Mouse (Mus musculus) left cerebral cortex, postnatal 10 days (tissue): ENCODE results near the gene Nln. TPM values are rescaled to one million over a fixed set of nuclear protein-coding genes. Genes with fewer than 3 reads are reported as not detected.

Source experiments
- DNase-seq, 2 experiments: peaks; one replicate each; pipeline ENCODE4 v3.0.0; 2021 to 2022; ENCODE audit warnings: low spot score in 2 of 2, mixed read lengths in 1 of 2; ENCODE audit errors: extremely low spot score in 1 of 2
- intact Hi-C: fragments of 180-260 bp; cut with DNase I; formaldehyde crosslinking; loops from one replicate; pipeline ENCODE4 v1.15.1; 2025
- total RNA-seq, 2 experiments: library from RNA; stranded (reverse); gene quantifications; 2 replicates each; pipeline ENCODE4 v1.2.3; 2021

Gene Nln
- total RNA-seq, 2 experiments from 2014 or later: 43.7 to 46.3 TPM

- intact Hi-C loops: no loop called here
- no peak for DNase-seq
These were observed 7.7 kb downstream of the Nln start for GRCm38 (mm10) chr13:104101606-104102235.

- no peak for DNase-seq
- intact Hi-C loops: no loop called here
These were observed 9.0 kb downstream of the Nln start for GRCm38 (mm10) chr13:104100416-104100815.

GRCm38 (mm10) chr13:104097190-104097589 is 12.2 kb downstream of the Nln start:
- intact Hi-C loops: no loop called here
- DNase-seq: no peak

- no peak for DNase-seq
- intact Hi-C loops: no loop called here
These were observed 13.5 kb downstream of the Nln start for GRCm38 (mm10) chr13:104095955-104096354.

- intact Hi-C loops: no loop called here
- no peak for DNase-seq
These were observed 14.7 kb downstream of the Nln start for GRCm38 (mm10) chr13:104094531-104095385.

- DNase-seq: no peak
- intact Hi-C loops: no loop called here
These were observed 17.7 kb downstream of the Nln start for GRCm38 (mm10) chr13:104091734-104092133.

GRCm38 (mm10) chr13:104089387-104089786 is 20.0 kb downstream of the Nln start:
- intact Hi-C loops: no loop called here
- peak in 1 of 2 experiments; percentile 48 for DNase-seq

GRCm38 (mm10) chr13:104084600-104084999 is 24.8 kb downstream of the Nln start:
- no peak for DNase-seq
- intact Hi-C loops: no loop called here

GRCm38 (mm10) chr13:104082504-104082903 is 26.9 kb downstream of the Nln start:
- intact Hi-C loops: no loop called here
- DNase-seq: no peak

- intact Hi-C loops: no loop called here
- DNase-seq: no peak
These were observed 32.4 kb downstream of the Nln start for GRCm38 (mm10) chr13:104076993-104077392.

- DNase-seq: peak in 1 of 2 experiments; percentile 54
- intact Hi-C loops: no loop called here
These were observed 34.7 kb downstream of the Nln start for GRCm38 (mm10) chr13:104074731-104075130.

- no peak for DNase-seq
- intact Hi-C loops: no loop called here
These were observed 35.2 kb downstream of the Nln start for GRCm38 (mm10) chr13:104074230-104074629.

- intact Hi-C loops: no loop called here
These were observed 37.1 kb downstream of the Nln start for GRCm38 (mm10) chr13:104072351-104072750.

GRCm38 (mm10) chr13:104070703-104071102 is 38.7 kb downstream of the Nln start:
- intact Hi-C loops: no loop called here
- DNase-seq: no peak

More at GRCm38 (mm10) chr13:104072351-104072750, 37.1 kb downstream of the Nln start:
- no peak for DNase-seq

- intact Hi-C loops: no loop called here
- no peak for DNase-seq
These were observed 40.2 kb downstream of the Nln start for GRCm38 (mm10) chr13:104069216-104069615.

GRCm38 (mm10) chr13:104065649-104066347 is 43.6 kb downstream of the Nln start:
- no peak for DNase-seq
- intact Hi-C loops: no loop called here

- intact Hi-C loops: no loop called here
- no peak for DNase-seq
These were observed 46.4 kb downstream of the Nln start for GRCm38 (mm10) chr13:104063061-104063460.

- DNase-seq: no peak
- intact Hi-C loops: no loop called here
These were observed 47.3 kb downstream of the Nln start for GRCm38 (mm10) chr13:104061975-104062750.

- no peak for DNase-seq
- intact Hi-C loops: no loop called here
These were observed 49.2 kb downstream of the Nln start for GRCm38 (mm10) chr13:104060231-104060630.
